Mouse (Mus musculus): ENCODE results near the gene Spink4. TPM values are rescaled to one million over a fixed set of nuclear protein-coding genes. Genes with fewer than 3 reads are reported as not detected.

The Spink4 gene
- 2.7 TPM in 1 of 2 replicates, not detected in the other for total RNA-seq (2014; rRNA removed; ENCODE audit: low replicate concordance)
- polyA plus RNA-seq (2015; fragmentation: Nextera tagmentation; extraction: Ambion mirVana): 7.7 and 7.8 TPM in 2 replicates

DNA sequence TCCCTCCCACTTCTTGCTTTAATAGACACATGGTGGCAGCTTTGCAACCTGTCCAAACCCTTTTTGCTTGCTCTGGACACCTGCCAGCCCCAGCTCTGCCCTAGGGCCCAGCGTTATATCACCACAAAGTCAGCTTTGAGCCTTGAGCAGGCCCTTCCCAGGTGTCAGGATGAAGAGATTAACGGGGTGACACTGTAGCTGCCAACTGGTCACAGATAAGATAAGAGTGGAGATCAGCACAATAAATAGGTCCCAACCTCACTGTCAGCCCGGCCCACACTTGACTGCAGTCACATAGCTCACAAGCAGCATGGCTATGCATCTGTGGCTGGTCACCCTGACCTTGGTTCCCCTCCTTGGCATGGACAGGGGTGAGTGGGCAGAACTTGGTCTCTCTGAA is at the start of gene Spink4:
Spink4 (plus strand) TSS at position 268 of the 400 bp plus-strand sequence.
- Histone ChIP-seq H3K36me3 (replicated peaks; ENCODE audit: control insufficient read depth, insufficient read depth, low read length) (no peaks in the 10 kb centered on the region), H3K9ac (replicated peaks; ENCODE audit: low read depth, low read length) (no peak within 1 kb of the TSS), H3K9me3 (replicated peaks; ENCODE audit: control insufficient read depth, low read length) (no peaks in the 10 kb centered on the region), H3K27ac (ENCODE audit: low read depth) (peak within 1 kb of the TSS; percentile 52), H3K27me3 (ENCODE audit: control insufficient read depth, insufficient read depth, low read length) (no peaks in the 10 kb centered on the region), H3K4me2 (ENCODE audit: low read depth, low read length) (no peak within 1 kb of the TSS), H3K4me1 (ENCODE audit: control insufficient read depth, insufficient read depth) (peaks cover 14% of the 10 kb centered on the region; the same call in 1 of the 2 replicates), H3K4me3 (ENCODE audit: low read depth, low read length) (no peak within 1 kb of the TSS)
- TF ChIP-seq CTCF (IDR thresholded peaks at IDR 0.05; ENCODE audit: low read depth): no peak
- 1% methylated on average over 3 of the region's 3 CpGs for WGBS
- DNase-seq (ENCODE audit: low spot score): peak; percentile 46
- peak; percentile 47 for ATAC-seq (ENCODE audit: insufficient read depth, low read depth)

DNA sequence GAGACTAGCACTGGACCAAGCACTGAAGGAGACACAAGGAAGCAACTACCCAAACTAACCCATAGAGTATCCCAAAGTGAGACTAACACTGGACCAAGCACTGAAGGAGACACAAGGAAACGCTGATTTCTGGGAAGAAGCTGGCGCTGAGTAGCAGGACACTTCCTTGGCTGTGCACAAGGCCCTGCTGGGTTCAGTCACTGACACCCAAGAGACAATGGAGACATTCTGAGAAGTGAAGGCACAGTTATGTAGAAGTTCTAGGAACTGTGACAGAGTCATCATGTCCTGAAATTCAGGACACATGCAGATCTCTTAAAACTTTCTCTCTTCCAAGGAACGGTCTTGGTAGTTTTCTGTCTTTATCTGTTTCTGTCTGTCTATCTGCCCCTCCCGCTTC is 49.6 kb upstream of the Spink4 start:
- H3K36me3 ChIP-seq (replicated peaks; ENCODE audit: control insufficient read depth, insufficient read depth, low read length): no peaks in the 10 kb centered on the region
- no peak for TF ChIP-seq CTCF (IDR thresholded peaks at IDR 0.05; ENCODE audit: low read depth)
- no peak for TF ChIP-seq EP300 (IDR thresholded peaks at IDR 0.05; ENCODE audit: low read depth)
- H3K4me1 ChIP-seq (ENCODE audit: control insufficient read depth, insufficient read depth): peaks cover 29% of the 10 kb centered on the region
- no peak overlapping the region for H3K27ac ChIP-seq (ENCODE audit: low read depth)
- H3K27me3 ChIP-seq (ENCODE audit: control insufficient read depth, insufficient read depth, low read length): no peaks in the 10 kb centered on the region
- no peaks in the 10 kb centered on the region for H3K9me3 ChIP-seq (replicated peaks; ENCODE audit: control insufficient read depth, low read length)
- H3K4me2 ChIP-seq (ENCODE audit: low read depth, low read length): no peak overlapping the region
- no peak overlapping the region for H3K9ac ChIP-seq (replicated peaks; ENCODE audit: low read depth, low read length)
- 78% methylated on average over 4 of the region's 4 CpGs for WGBS
- no peak for DNase-seq (ENCODE audit: low spot score)
- H3K4me3 ChIP-seq (ENCODE audit: low read depth, low read length): no peak overlapping the region
- no peak for ATAC-seq (ENCODE audit: insufficient read depth, low read depth)

DNA sequence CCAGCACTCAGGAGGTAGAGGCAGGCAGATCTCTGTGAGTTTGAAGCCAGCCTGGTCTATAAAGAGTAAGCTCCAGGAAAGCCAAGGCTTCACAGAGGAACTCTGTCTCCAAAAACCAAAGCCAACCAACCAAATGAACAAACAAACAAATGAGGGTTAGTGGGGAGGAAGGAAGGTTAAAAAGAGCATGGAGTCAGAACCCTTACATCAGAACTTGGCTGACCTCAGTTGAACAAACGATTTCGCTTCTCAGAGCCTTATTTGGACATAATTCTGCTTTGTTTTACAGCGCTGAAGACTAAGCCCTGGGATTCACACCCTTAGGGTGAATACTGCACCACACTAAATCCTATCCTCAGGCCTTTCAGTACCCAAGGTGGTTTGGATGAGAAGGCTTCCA is 47.7 kb upstream of the Spink4 start:
- Histone ChIP-seq H3K4me1 (ENCODE audit: control insufficient read depth, insufficient read depth) (peaks cover 34% of the 10 kb centered on the region), H3K9ac (replicated peaks; ENCODE audit: low read depth, low read length) (no peak overlapping the region), H3K4me2 (ENCODE audit: low read depth, low read length) (no peak overlapping the region), H3K36me3 (replicated peaks; ENCODE audit: control insufficient read depth, insufficient read depth, low read length) (no peaks in the 10 kb centered on the region), H3K27me3 (ENCODE audit: control insufficient read depth, insufficient read depth, low read length) (no peaks in the 10 kb centered on the region), H3K9me3 (replicated peaks; ENCODE audit: control insufficient read depth, low read length) (no peaks in the 10 kb centered on the region), H3K4me3 (ENCODE audit: low read depth, low read length) (no peak overlapping the region), H3K27ac (ENCODE audit: low read depth) (no peak overlapping the region)
- WGBS: 82% methylated on average over 3 of the region's 3 CpGs
- DNase-seq (ENCODE audit: low spot score) (no peak), ATAC-seq (ENCODE audit: insufficient read depth, low read depth) (no peak)
- TF ChIP-seq CTCF (IDR thresholded peaks at IDR 0.05; ENCODE audit: low read depth): no peak
- TF ChIP-seq EP300 (IDR thresholded peaks at IDR 0.05; ENCODE audit: low read depth): no peak

DNA sequence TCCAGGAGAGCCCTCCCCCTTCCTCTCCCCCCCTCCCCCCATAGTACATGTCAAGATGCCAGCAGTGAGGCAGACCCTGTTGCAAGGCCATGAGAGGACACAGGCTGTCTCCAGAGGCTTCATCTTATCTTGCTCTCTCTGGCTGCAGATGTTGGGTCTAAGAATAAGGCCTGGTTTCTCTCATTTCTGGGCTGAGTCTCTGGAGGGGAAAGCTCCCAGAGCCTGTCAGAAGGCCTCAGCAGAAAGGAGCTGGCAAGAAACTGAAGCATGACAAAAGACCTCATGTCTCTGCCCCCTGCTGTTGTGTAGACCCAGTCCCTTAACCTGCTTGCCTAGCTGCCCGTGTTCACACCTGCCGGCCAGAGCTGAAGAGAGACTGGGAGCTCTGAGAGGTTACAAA is 46.5 kb upstream of the Spink4 start:
- H3K4me3 ChIP-seq (ENCODE audit: low read depth, low read length): no peak overlapping the region
- no peaks in the 10 kb centered on the region for H3K9me3 ChIP-seq (replicated peaks; ENCODE audit: control insufficient read depth, low read length)
- peak overlapping the region; percentile 79 for H3K27ac ChIP-seq (ENCODE audit: low read depth)
- H3K27me3 ChIP-seq (ENCODE audit: control insufficient read depth, insufficient read depth, low read length): no peaks in the 10 kb centered on the region
- WGBS: 48% methylated on average over 2 of the region's 2 CpGs
- no peak overlapping the region for H3K4me2 ChIP-seq (ENCODE audit: low read depth, low read length)
- H3K36me3 ChIP-seq (replicated peaks; ENCODE audit: control insufficient read depth, insufficient read depth, low read length): no peaks in the 10 kb centered on the region
- H3K4me1 ChIP-seq (ENCODE audit: control insufficient read depth, insufficient read depth): peaks cover 42% of the 10 kb centered on the region
- TF ChIP-seq EP300 (IDR thresholded peaks at IDR 0.05; ENCODE audit: low read depth) (no peak), CTCF (IDR thresholded peaks at IDR 0.05; ENCODE audit: low read depth) (no peak)
- H3K9ac ChIP-seq (replicated peaks; ENCODE audit: low read depth, low read length): no peak overlapping the region; the same call in 1 of the 2 replicates
- peak; percentile 22; the same call in 1 of the 2 replicates for ATAC-seq (ENCODE audit: insufficient read depth, low read depth)
- DNase-seq (ENCODE audit: low spot score): peak; percentile 60

DNA sequence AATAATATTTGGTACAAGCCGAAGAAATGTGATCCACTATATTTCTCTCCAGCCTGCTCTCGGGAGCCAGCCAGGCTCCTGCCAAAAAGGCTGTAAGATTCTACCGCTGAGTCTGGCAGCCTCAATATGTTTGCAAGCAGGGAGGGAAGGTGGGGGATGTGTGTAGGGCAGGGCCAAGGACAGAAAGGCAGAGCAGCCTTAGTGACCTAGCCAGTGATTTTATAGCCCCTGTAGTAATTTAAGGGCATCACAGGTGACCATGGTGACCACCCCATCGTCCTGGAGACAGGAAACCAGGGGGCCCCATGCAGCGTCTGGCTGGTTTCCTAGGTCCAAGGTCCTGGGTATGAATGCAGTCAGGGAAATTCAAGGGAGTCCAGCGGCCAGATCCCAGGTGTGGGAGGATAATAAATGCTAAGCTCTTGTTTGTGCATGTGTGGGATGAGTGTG is 45.7 kb upstream of the Spink4 start:
- H3K27ac ChIP-seq (ENCODE audit: low read depth): peak overlapping the region; percentile 79
- H3K36me3 ChIP-seq (replicated peaks; ENCODE audit: control insufficient read depth, insufficient read depth, low read length): no peaks in the 10 kb centered on the region
- peaks cover 35% of the 10 kb centered on the region for H3K4me1 ChIP-seq (ENCODE audit: control insufficient read depth, insufficient read depth)
- 28% methylated on average over 6 of the region's 6 CpGs for WGBS
- no peak overlapping the region for H3K9ac ChIP-seq (replicated peaks; ENCODE audit: low read depth, low read length)
- no peak for TF ChIP-seq EP300 (IDR thresholded peaks at IDR 0.05; ENCODE audit: low read depth)
- TF ChIP-seq CTCF (IDR thresholded peaks at IDR 0.05; ENCODE audit: low read depth): no peak
- ATAC-seq (ENCODE audit: insufficient read depth, low read depth): peak; percentile 71
- H3K4me3 ChIP-seq (ENCODE audit: low read depth, low read length): no peak overlapping the region
- no peaks in the 10 kb centered on the region for H3K27me3 ChIP-seq (ENCODE audit: control insufficient read depth, insufficient read depth, low read length)
- no peaks in the 10 kb centered on the region for H3K9me3 ChIP-seq (replicated peaks; ENCODE audit: control insufficient read depth, low read length)
- peak; percentile 71 for DNase-seq (ENCODE audit: low spot score)
- H3K4me2 ChIP-seq (ENCODE audit: low read depth, low read length): no peak overlapping the region
